Mouse (Mus musculus): Measurements from ENCODE around the gene Pgs1.
A peak's percentile ranks its signal among the peaks of the same experiment; 100 is the strongest.

Gene Pgs1

GRCm38 (mm10) chr11:117986126-117987031 lies at the start of gene Pgs1:
Gene Pgs1 (plus strand): TSS chr11:117986292.
- DNase-seq (ENCODE audit: low read depth, low spot score): peak; percentile 76

GRCm38 (mm10) chr11:117939004-117939730 lies 46.9 kb upstream of the Pgs1 start:
- DNase-seq (ENCODE audit: low read depth, low spot score): no peak

- DNase-seq (ENCODE audit: low read depth, low spot score): peak; percentile 45
These were observed 46.3 kb upstream of the Pgs1 start for GRCm38 (mm10) chr11:117939741-117940285.

GRCm38 (mm10) chr11:117940881-117941280 lies 45.2 kb upstream of the Pgs1 start:
- no peak for DNase-seq (ENCODE audit: low read depth, low spot score)

GRCm38 (mm10) chr11:117941325-117941834 lies 44.7 kb upstream of the Pgs1 start:
- no peak for DNase-seq (ENCODE audit: low read depth, low spot score)

GRCm38 (mm10) chr11:117941848-117942247 lies 44.2 kb upstream of the Pgs1 start:
- no peak for DNase-seq (ENCODE audit: low read depth, low spot score)

GRCm38 (mm10) chr11:117946195-117946979 lies 39.7 kb upstream of the Pgs1 start:
- no peak for DNase-seq (ENCODE audit: low read depth, low spot score)

GRCm38 (mm10) chr11:117946996-117947419 lies 39.1 kb upstream of the Pgs1 start:
- no peak for DNase-seq (ENCODE audit: low read depth, low spot score)

GRCm38 (mm10) chr11:117949392-117950091 lies 36.5 kb upstream of the Pgs1 start:
- no peak for DNase-seq (ENCODE audit: low read depth, low spot score)

GRCm38 (mm10) chr11:117951391-117951790 lies 34.7 kb upstream of the Pgs1 start:
- DNase-seq (ENCODE audit: low read depth, low spot score): no peak

- no peak for DNase-seq (ENCODE audit: low read depth, low spot score)
These were observed 33.7 kb upstream of the Pgs1 start for GRCm38 (mm10) chr11:117952174-117952933.

- no peak for DNase-seq (ENCODE audit: low read depth, low spot score)
These were observed 32.0 kb upstream of the Pgs1 start for GRCm38 (mm10) chr11:117954094-117954493.

GRCm38 (mm10) chr11:117954819-117955218 lies 31.3 kb upstream of the Pgs1 start:
- DNase-seq (ENCODE audit: low read depth, low spot score): no peak

- DNase-seq (ENCODE audit: low read depth, low spot score): no peak
These were observed 30.5 kb upstream of the Pgs1 start for GRCm38 (mm10) chr11:117955621-117956020.

- no peak for DNase-seq (ENCODE audit: low read depth, low spot score)
These were observed 27.9 kb upstream of the Pgs1 start for GRCm38 (mm10) chr11:117958197-117958596.

- no peak for DNase-seq (ENCODE audit: low read depth, low spot score)
These were observed 26.9 kb upstream of the Pgs1 start for GRCm38 (mm10) chr11:117959166-117959565.

GRCm38 (mm10) chr11:117959741-117960381 lies 26.2 kb upstream of the Pgs1 start:
- no peak for DNase-seq (ENCODE audit: low read depth, low spot score)

- no peak for DNase-seq (ENCODE audit: low read depth, low spot score)
These were observed 25.5 kb upstream of the Pgs1 start for GRCm38 (mm10) chr11:117960601-117961000.

Measured in telencephalon, adult 2 months (tissue).